In the genomic region with DNA sequence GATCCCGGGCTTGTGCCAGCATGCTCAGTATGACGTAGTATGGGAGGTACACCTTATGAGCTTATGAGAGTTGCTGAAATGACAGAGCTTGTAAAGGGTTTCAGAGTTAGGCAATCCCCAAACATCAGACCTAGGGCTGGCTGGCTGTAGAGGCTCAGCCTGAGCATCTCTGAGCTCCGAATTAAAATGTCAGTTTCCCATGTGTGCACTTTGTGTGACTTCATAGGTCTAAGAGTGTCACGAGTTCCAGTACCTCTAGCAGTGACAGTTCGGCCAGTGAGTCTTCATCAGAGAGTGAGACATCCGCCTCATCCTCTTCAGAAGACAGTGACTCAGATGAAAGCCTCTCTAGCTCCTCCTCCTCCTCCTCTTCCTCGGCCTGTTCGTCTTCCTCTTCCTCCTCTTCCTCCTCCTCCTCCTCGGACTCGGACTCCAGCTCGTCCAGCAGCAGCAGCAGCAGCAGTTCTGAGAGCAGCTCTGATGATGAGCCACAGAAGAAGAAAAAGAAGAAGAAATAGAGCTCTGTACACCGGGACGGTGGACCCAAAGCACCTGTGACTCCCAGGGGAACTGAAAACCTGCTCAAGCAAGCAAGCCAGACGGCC, we compare ENCODE assay signal across 13 mouse cellular contexts.
"Had no signal": no experiment of that assay in that cellular context is flagged by ENCODE, and none has a peak within 500 bp of the region (broad histone marks: within the 10 kb centered on the region; RNA-seq: fewer than 3 reads in every experiment).

No protein-coding gene starts in this region.

- H3K4me2 ChIP-seq: lung, embryonic 14.5 days; midbrain, embryonic 12.5 days; neural tube, embryonic 12.5 days had no signal

- DNase-seq: lung, adult 18-20 months; lung, embryonic 14.5 days; lung, postnatal 10 days; lung, postnatal 4 days; midbrain, embryonic 14.5 days; right cerebral cortex, postnatal 14 days; thymus, adult 18-20 months; thymus, postnatal 14 days; thymus, postnatal 36 days had no signal

- ATAC-seq: midbrain, embryonic 16.5 days had no signal

- H3K4me1 ChIP-seq: midbrain, embryonic 12.5 days had no signal

- H3K4me3 ChIP-seq: midbrain, embryonic 12.5 days; neural tube, embryonic 12.5 days had no signal

- H3K9ac ChIP-seq: liver, embryonic 14.5 days; lung, embryonic 14.5 days; midbrain, embryonic 12.5 days; neural tube, embryonic 12.5 days had no signal

- H3K9me3 ChIP-seq: midbrain, embryonic 12.5 days; neural tube, embryonic 12.5 days had no signal

- H3K27ac ChIP-seq: liver, embryonic 14.5 days; midbrain, embryonic 12.5 days; neural tube, embryonic 12.5 days had no signal

- H3K27me3 ChIP-seq: midbrain, embryonic 12.5 days; neural tube, embryonic 12.5 days had no signal
